Mouse (Mus musculus) CD8-positive naive resting alpha-beta T cell, adult 2 months (primary cell): Measurements from ENCODE around the gene Shisa7.
A peak's percentile ranks its signal among the peaks of the same experiment; 100 is the strongest.
"Not testable (repeated sequence)": the region's sequence is repeated elsewhere in the genome, so short reads cannot be mapped to it uniquely, and the experiment has no call there.

Experiments
- DNase-seq, 2 experiments: peaks; one replicate each; pipeline ENCODE4 v3.0.0; 2022; ENCODE audit warnings: low read depth in 2 of 2, low spot score in 2 of 2

Gene Shisa7

GRCm38 (mm10) chr7:4795767-4796433 lies 48.6 kb downstream of the Shisa7 start:
- DNase-seq, result peak in 1 of 2 experiments; percentile 41

DNA sequence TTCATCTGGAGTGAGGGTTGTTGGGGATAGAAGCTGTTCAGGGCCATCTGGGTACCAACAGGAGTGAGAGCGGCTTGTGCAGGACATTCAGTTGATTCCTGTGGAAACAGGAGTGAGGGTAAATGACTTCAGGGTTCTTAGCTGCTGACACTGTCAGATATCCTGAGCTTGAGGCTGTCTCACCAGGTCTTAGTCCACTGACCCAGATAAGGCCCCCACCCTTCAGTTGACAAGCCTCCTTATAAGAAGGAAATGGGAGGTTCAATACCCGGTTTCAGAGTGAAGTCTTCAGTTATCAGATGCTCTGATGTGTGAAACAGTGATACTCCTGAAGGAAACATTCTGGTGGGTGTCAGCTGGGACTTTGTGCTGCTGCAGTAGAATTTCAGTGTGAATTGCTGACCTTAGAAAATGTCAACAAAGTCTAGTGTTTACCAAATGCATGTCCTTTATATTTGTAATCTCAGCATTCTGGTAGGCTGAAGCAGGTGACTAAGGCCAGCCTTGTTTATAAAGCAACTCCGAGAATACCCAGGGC lies 49.8 kb downstream of the Shisa7 start:
- DNase-seq, result no peak

DNA sequence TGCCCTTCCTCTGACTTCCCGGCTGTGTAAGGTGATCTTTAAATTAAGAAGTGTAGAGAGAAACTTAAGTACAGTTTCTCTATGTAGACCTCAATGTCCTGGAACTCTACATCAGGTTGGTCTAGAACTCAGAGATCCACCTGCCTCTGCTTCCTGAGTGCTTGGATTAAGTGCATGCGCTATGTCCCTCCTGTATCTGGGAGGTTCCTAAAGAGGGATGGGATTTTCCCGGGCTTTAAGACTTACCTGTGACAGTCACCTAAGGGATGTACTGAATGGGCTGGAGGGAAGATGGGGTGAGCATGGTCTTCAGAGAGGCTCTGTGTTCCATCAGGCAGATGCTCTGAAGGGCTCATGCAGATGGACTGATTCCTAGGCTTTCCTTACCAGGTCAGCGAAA lies 50.8 kb downstream of the Shisa7 start:
- DNase-seq, result no peak

DNA sequence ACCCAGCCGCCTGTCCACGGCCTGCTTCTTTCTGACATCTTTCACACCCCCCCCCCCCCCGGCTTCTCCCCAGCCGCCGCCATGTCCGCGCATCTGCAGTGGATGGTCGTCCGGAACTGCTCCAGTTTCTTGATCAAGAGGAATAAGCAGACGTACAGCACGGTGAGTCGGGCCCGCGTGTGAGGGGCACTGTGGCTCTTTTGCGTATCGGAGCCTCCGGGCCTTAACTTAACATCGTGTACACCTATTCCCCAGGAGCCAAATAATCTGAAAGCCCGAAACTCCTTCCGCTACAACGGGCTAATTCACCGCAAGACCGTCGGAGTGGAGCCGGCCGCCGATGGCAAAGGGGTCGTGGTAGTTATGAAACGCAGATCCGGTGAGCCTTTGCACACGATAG lies 51.2 kb downstream of the Shisa7 start:
- not testable (repeated sequence) for DNase-seq

DNA sequence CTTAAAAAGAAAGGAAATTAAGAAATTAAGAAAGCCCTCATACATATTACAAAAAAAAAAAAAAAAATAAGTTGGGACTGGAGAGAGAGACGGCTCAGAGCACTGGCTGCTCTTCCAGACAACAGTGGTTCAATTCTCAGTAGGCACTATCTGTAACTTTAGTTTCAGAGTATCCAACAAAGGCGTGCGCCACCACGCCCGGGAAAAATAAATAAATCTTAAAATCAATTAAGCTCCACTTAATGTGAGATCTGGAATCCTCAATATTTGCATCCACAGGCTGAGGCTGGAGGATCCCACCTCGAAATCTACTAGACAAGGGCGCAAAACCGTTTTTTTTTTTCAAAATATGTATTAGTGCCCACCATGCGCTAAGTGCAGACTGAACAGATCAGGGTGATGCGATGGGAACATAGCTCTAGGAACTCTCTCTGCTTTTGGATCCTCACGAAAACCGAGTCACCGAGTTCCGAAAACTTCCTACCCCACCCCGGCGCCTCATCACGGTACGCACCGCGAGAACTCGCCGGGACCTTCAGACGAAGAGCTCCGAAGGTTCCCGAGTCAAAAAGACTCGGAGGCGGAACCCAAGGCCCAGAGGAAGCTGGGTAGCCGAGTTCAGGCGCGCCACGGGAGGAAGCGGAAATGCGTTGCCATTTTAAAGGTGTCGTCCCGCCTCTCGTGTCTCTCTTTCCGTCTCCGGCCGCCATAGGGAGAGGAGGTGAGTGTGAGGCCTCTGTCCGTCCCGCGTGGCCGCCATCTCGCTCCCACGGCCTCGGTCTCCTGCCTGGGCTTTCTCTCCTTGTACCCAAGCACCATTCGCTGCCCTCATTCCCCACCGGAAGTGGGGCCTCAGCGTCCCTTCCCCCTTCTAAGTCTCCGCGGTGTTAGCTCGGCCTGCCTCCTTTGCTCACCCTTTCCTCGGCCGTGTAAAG lies 52.0 kb downstream of the Shisa7 start, which contains the start of gene Rpl28:
TSS of gene Rpl28 (plus strand) at position 597 of the 935 bp plus-strand sequence.
- peak; percentile 91 to 92 for DNase-seq

- peak in 1 of 2 experiments; percentile 3 for DNase-seq
These were observed 55.0 kb downstream of the Shisa7 start, which contains the start of gene Tmem238 for GRCm38 (mm10) chr7:4789436-4789935. TSS of gene Tmem238 (minus strand) at chr7:4789656.

GRCm38 (mm10) chr7:4788499-4789435 lies 55.7 kb downstream of the Shisa7 start:
- peak; percentile 18 to 22 for DNase-seq

- DNase-seq, result no peak
These were observed 60.7 kb downstream of the Shisa7 start for GRCm38 (mm10) chr7:4783667-4784268.

GRCm38 (mm10) chr7:4782759-4783158 lies 61.7 kb downstream of the Shisa7 start, which contains the start of the genes Il11 and Tmem190:
TSS of gene Il11 (minus strand) at chr7:4782859.
TSS of gene Tmem190 (plus strand) at chr7:4782937.
- no peak for DNase-seq

- DNase-seq, result no peak
These were observed 62.4 kb downstream of the Shisa7 start for GRCm38 (mm10) chr7:4782130-4782529.

GRCm38 (mm10) chr7:4779921-4780320 lies 64.6 kb downstream of the Shisa7 start:
- DNase-seq, result no peak

- no peak for DNase-seq
These were observed 66.5 kb downstream of the Shisa7 start for GRCm38 (mm10) chr7:4777851-4778637.

- no peak for DNase-seq
These were observed 67.3 kb downstream of the Shisa7 start for GRCm38 (mm10) chr7:4776861-4777830.

GRCm38 (mm10) chr7:4776131-4776530 lies 68.4 kb downstream of the Shisa7 start:
- no peak for DNase-seq
